Mouse (Mus musculus) lung, adult 2 months (tissue): ENCODE measurements around the gene Asb14.

Experiments
- CTCF ChIP-seq: fragments of 200-500 bp; IDR thresholded peaks from 2 replicates; pipeline ENCODE4 v1.5.1; 2011; ENCODE audit warnings: mild to moderate bottlenecking, low read length, control low read depth; ENCODE audit not compliant: insufficient read depth
- POLR2A ChIP-seq: fragments of 200-500 bp; IDR thresholded peaks from 2 replicates; pipeline ENCODE4 v1.6.1; 2011; ENCODE audit warnings: low read depth, mild to moderate bottlenecking, control low read depth, low read length, borderline replicate concordance; ENCODE audit errors: extremely low read depth

DNA sequence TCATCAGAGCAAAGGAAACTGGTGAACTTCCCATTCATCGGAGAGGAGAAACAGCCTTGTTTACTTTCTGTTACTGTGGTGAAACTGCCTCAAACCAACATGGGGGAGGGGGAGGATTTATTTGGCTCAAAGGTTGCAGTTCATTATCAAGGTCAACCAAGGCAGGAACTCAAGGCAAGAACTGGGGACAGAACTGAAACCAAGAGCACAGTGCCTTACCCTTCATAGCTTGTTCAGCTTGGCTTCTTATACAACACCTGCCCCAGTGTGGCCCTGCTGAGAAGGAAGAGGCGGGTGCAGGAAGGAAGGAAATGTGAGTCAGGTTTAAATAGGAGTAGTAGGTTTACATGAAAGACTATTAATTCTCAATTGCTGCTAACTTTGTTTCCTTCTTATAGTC is 36.0 kb upstream of the Asb14 start:
- TF ChIP-seq CTCF (no peak), POLR2A (no peak)
